Mouse (Mus musculus) heart, embryonic 13.5 days (tissue): ENCODE results near the gene Cox6b2. TPM values are rescaled to one million over a fixed set of nuclear protein-coding genes. Genes with fewer than 3 reads are reported as not detected.
"Not testable (repeated sequence)": the region's sequence is repeated elsewhere in the genome, so short reads cannot be mapped to it uniquely, and the experiment has no call there.

ENCODE experiments used
- ATAC-seq: fragments of 200-750 bp; cut with Nextera tagmentation; 2 replicates; pipeline ENCODE4 v1.8.0; 2017; ENCODE audit warnings: moderate TSS enrichment; ENCODE audit not compliant: insufficient number of reproducible peaks, low FRiP score, low TSS enrichment; ENCODE audit errors: extremely low read depth
- H3K27ac ChIP-seq: fragments of 300-500 bp; sonication (generic); replicated peaks from 2 replicates; pipeline ENCODE4 v1.5.1; 2015; ENCODE audit warnings: moderate library complexity, mild to moderate bottlenecking, inconsistent platforms
- H3K27me3 ChIP-seq: fragments of 300-500 bp; sonication (generic); replicated peaks from 2 replicates; pipeline ENCODE4 v1.6.1; 2015; ENCODE audit warnings: mild to moderate bottlenecking, inconsistent platforms
- H3K36me3 ChIP-seq: fragments of 300-500 bp; sonication (generic); 2 replicates; pipeline ENCODE4 v1.6.1; 2015; ENCODE audit warnings: mild to moderate bottlenecking, inconsistent platforms
- H3K4me1 ChIP-seq: fragments of 300-500 bp; sonication (generic); 2 replicates; pipeline ENCODE4 v1.6.1; 2015; ENCODE audit warnings: inconsistent platforms
- H3K4me2 ChIP-seq: fragments of 300-500 bp; sonication (generic); 2 replicates; pipeline ENCODE4 v1.6.1; 2015; ENCODE audit warnings: inconsistent platforms, mild to moderate bottlenecking, moderate library complexity
- H3K4me3 ChIP-seq: fragments of 300-500 bp; sonication (generic); 2 replicates; pipeline ENCODE4 v1.5.1; 2015; ENCODE audit warnings: moderate library complexity, mild to moderate bottlenecking, inconsistent platforms
- H3K9ac ChIP-seq: fragments of 300-500 bp; sonication (generic); 2 replicates; pipeline ENCODE4 v1.6.1; 2015; ENCODE audit warnings: inconsistent platforms, mild to moderate bottlenecking, moderate library complexity
- H3K9me3 ChIP-seq: fragments of 300-500 bp; sonication (generic); 2 replicates; pipeline ENCODE4 v1.6.1; 2016; ENCODE audit warnings: inconsistent platforms
- WGBS: fragments of 180-500 bp; shearing (Covaris S2); methylation state at CpG from one replicate; pipeline ENCODE4 v1.1.7; 2015; ENCODE audit warnings: mixed read lengths; 5-methylcytosine and 5-hydroxymethylcytosine counted together
- polyA plus RNA-seq: library from polyadenylated mRNA; unstranded; fragments of >200 nt; fragmentation: Nextera tagmentation; extraction: Ambion mirVana; gene quantifications from 2 replicates; pipeline ENCODE4 v1.2.1, GENCODE M21; 2015

Cox6b2 gene
- 35.4 and 36.4 TPM in 2 replicates for polyA plus RNA-seq

DNA sequence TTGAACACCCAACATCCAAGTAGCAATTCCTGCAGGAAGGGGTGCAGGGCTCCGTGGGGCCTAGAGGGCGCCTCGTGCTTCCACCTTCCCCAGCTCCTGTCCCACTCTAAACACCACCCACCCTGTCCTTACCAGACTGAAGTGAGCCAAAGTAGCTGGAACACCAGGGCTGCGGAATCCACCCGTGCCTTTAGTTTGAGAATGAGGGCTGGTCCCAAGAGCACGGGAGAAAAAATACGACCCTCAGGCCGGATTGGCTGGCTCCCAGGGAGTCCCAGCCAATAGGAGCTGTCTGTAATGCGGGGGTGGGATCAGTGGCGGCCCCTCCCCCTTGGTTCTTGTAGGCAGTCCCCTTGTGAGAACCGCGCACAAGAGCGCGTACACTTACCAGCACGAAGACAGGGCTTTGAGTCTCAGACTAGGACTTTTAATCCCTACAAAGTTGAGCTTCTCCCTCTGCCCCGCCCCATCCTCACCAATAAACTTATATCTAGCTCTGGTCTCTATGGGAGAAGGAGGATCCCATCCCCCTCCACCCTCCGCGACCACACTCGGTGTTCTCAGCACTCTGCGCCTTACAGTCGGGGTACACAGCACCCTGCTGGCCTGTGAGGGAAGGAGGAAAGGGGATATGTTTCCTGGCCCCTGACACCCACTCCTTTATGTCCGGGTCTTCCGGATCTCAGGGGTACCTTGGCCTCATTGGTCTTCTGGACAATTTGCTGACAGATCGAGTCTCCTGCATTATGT lies at the start of gene Cox6b2:
Cox6b2 (minus strand) TSS at position 274 of the 750 bp plus-strand sequence.
- ATAC-seq, result peak; percentile 89
- Histone ChIP-seq H3K9me3 (0 out of 2 replicates have a peak, but pooled peaks cover 4% of the 10 kb centered on the region), H3K9ac (peak within 1 kb of the TSS; percentile 75), H3K27ac (peak within 1 kb of the TSS; percentile 41), H3K36me3 (no peaks in the 10 kb centered on the region; the same call in 1 of the 2 replicates), H3K4me2 (peak within 1 kb of the TSS; percentile 74), H3K4me3 (peak within 1 kb of the TSS; percentile 53), H3K27me3 (0 out of 2 replicates have a peak, but pooled peaks cover 3% of the 10 kb centered on the region), H3K4me1 (peaks cover 21% of the 10 kb centered on the region)
- WGBS, result 3% methylated on average over 24 of the region's 24 CpGs

DNA sequence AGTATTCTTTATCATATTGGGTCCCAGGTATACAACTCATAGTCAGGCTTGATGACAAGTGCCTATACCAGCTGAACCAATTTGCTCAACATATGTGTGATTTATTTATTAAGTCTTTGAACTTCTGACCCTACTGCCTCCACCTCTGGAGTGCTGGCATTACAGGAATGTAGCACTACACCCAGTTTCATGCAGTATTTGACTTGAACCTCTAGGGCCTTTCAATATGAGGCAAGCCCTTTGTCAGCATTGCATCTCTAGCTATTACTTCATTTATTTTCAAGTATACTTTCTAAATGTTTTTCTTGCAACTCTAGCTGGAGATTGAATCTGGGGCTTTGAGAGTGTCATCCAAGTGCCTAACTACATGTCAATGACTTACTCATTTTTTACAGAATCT lies 49.4 kb upstream of the Cox6b2 start:
- Histone ChIP-seq H3K4me1 (0 out of 2 replicates have a peak, but pooled peaks cover 2% of the 10 kb centered on the region), H3K27ac (no peak overlapping the region), H3K9ac (no peak overlapping the region), H3K4me3 (no peak overlapping the region), H3K36me3 (peaks cover 49% of the 10 kb centered on the region), H3K9me3 (no peaks in the 10 kb centered on the region), H3K4me2 (no peak overlapping the region), H3K27me3 (no peaks in the 10 kb centered on the region)
- no peak for ATAC-seq

DNA sequence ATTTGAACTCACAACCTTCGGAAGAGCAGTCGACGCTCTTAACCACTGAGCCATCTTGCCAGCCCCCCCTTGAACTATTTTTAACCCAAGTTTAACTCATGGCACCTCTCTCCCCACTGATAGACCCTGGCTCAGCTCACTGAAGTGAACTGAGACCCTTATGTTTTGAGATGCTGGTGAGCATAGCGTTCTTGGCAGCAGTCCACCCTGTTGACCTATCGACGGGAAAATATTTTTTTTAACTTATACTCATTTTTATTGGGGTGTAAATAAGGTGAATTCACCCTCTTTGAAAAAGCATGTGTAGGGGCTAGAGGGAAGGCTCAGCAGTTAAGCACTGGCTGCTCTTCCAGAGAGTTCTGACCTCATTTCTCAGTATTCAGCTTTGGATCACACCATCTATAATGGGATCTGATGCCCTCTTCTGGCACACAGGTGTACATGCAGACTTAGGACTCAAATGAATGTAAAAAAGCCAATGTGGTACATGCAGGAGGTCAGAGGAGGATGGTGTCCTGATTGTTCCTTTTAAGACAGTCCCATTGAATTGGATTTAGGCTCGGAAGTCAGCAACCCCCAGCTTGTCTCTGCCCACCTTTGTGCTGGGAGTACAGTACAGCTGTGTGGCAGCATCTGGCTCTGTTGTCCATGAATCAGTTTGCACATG lies 43.0 kb upstream of the Cox6b2 start:
- Histone ChIP-seq H3K4me1 (peaks cover 17% of the 10 kb centered on the region), H3K36me3 (peaks cover 53% of the 10 kb centered on the region), H3K4me3 (0 out of 2 replicates have a peak overlapping the region, but pooled peaks have one; percentile 11), H3K9ac (no peak overlapping the region), H3K27ac (peak overlapping the region; percentile 28; the same call in 1 of the 2 replicates), H3K4me2 (no peak overlapping the region), H3K27me3 (no peaks in the 10 kb centered on the region), H3K9me3 (no peaks in the 10 kb centered on the region)
- WGBS, result 68% methylated on average over 7 of the region's 7 CpGs
- ATAC-seq, result no peak

GRCm38 (mm10) chr7:4794631-4795168 lies 41.8 kb upstream of the Cox6b2 start:
- Histone ChIP-seq H3K27ac (no peak overlapping the region), H3K27me3 (no peaks in the 10 kb centered on the region; the same call in 1 of the 2 replicates), H3K4me2 (peak overlapping the region; percentile 92), H3K9me3 (no peaks in the 10 kb centered on the region), H3K9ac (peak overlapping the region; percentile 99), H3K4me3 (0 out of 2 replicates have a peak overlapping the region, but pooled peaks have one; percentile 94), H3K4me1 (peaks cover 18% of the 10 kb centered on the region), H3K36me3 (peaks cover 53% of the 10 kb centered on the region)
- ATAC-seq, result no peak
- 69% methylated on average over 3 of the region's 3 CpGs for WGBS

GRCm38 (mm10) chr7:4793674-4794073 lies 40.8 kb upstream of the Cox6b2 start:
- Histone ChIP-seq H3K27ac (peak overlapping the region; percentile 92), H3K4me3 (peak overlapping the region; percentile 94), H3K9ac (peak overlapping the region; percentile 99), H3K4me2 (peak overlapping the region; percentile 92), H3K36me3 (peaks cover 51% of the 10 kb centered on the region), H3K4me1 (peaks cover 24% of the 10 kb centered on the region), H3K27me3 (no peaks in the 10 kb centered on the region; the same call in 1 of the 2 replicates), H3K9me3 (no peaks in the 10 kb centered on the region)
- ATAC-seq, result no peak
- WGBS, result 35% methylated on average over 4 of the region's 4 CpGs

GRCm38 (mm10) chr7:4793248-4793647 lies 40.4 kb upstream of the Cox6b2 start:
- Histone ChIP-seq H3K36me3 (peaks cover 48% of the 10 kb centered on the region), H3K9ac (peak overlapping the region; percentile 99), H3K4me3 (peak overlapping the region; percentile 94), H3K4me1 (peaks cover 28% of the 10 kb centered on the region), H3K4me2 (peak overlapping the region; percentile 92), H3K27ac (peak overlapping the region; percentile 92)
- not testable (repeated sequence) for H3K9me3 ChIP-seq, H3K27me3 ChIP-seq, ATAC-seq
- under 1% methylated on average over 31 of the region's 31 CpGs for WGBS

GRCm38 (mm10) chr7:4792278-4793212 lies 39.7 kb upstream of the Cox6b2 start, which contains the start of gene Rpl28:
Gene Rpl28 (plus strand): TSS chr7:4792874.
- peaks cover 4% of the 10 kb centered on the region; the same call in 1 of the 2 replicates for H3K27me3 ChIP-seq
- H3K4me3 ChIP-seq, result peak within 1 kb of the TSS; percentile 94
- 2% methylated on average over 54 of the region's 54 CpGs for WGBS
- peak within 1 kb of the TSS; percentile 99 for H3K9ac ChIP-seq
- peaks cover 30% of the 10 kb centered on the region for H3K4me1 ChIP-seq
- peak within 1 kb of the TSS; percentile 94 for H3K27ac ChIP-seq
- H3K36me3 ChIP-seq, result peaks cover 41% of the 10 kb centered on the region
- peak; percentile 77 for ATAC-seq
- H3K9me3 ChIP-seq, result no peaks in the 10 kb centered on the region
- peak within 1 kb of the TSS; percentile 92 for H3K4me2 ChIP-seq

DNA sequence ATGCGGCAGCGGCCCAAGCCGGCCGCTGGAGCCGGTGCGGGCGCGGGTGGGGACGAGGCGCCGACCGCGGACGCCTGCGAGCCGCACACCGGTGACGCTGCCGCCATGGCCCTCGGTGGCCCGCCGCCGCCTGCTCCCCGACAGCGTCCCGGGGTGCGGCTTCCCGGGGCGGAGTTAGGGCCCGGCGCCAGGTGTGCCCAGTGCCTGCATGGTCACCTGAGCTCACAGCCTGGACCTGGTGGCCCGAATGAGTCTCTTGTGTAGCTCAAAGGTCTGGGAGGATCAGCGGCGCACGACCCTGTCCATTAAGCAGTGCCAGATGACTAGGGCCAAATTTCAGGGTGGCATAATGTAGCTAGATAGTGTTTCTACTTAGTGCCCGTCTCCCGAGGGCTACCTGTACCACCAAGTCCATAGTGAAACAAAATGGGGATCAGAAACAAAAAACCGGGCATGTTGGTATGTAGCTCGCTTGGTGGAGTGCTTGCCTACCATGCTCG lies 36.6 kb upstream of the Cox6b2 start, which contains the start of gene Tmem238:
Tmem238 (minus strand) TSS at position 221 of the 500 bp plus-strand sequence.
- peak within 1 kb of the TSS; percentile 97 for H3K4me2 ChIP-seq
- WGBS, result 8% methylated on average over 40 of the region's 40 CpGs
- no peak for ATAC-seq

DNA sequence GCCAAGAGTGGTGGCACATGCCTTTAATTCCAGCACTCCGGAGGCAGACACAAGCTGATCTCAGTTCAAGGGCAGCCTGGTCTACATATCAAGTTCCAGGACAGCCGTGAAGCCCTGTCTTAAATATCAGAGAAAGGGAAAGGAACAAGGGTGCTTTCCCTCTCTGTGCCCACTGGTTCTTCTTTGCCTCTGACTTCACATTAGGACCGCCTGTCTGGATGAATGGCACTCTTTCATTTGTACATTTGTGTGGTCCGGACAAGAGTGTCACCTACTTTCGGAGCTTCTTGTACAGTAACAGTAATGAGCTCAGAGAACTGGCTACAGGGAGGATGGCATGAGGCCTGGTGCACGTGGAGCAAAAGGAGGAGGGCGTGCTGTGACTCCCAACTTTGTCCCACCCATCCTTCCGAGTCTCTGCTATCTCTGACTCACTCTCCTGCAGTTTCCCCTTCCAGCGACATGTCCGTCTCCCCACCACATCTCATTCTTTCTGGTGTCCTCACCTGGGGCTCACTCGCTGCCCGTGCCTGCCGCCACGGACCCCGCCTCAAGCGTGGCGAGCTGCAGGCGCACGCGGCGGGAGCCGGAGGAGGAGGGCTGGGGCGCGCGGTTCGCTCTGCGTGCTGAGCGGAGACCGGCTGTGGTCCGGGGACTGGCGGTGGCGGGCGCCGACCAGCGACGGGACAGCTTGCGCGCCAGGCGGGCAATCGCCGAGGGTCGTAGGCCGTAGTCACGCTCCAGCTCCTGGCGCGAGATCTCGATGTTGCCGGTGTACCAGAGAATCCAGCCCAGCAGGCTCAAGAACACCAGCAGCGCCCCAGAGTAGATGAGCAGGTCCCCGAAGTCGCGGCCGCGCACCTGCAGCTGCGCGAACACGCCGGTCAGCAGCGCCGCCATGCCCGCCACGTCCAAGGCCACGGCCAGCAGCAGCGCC lies 35.9 kb upstream of the Cox6b2 start:
- Histone ChIP-seq H3K36me3 (peaks cover 3% of the 10 kb centered on the region), H3K27ac (peak overlapping the region; percentile 41), H3K9me3 (no peaks in the 10 kb centered on the region), H3K27me3 (peaks cover 15% of the 10 kb centered on the region; the same call in 1 of the 2 replicates), H3K9ac (peak overlapping the region; percentile 86), H3K4me1 (peaks cover 16% of the 10 kb centered on the region), H3K4me3 (peak overlapping the region; percentile 59), H3K4me2 (peak overlapping the region; percentile 97)
- WGBS, result 2% methylated on average over 62 of the region's 64 CpGs
- peak; percentile 32; the same call in 1 of the 2 replicates for ATAC-seq

More for the DNA sequence above, 36.6 kb upstream of the Cox6b2 start, which contains the start of gene Tmem238:
- peak within 1 kb of the TSS; percentile 86 for H3K9ac ChIP-seq
- H3K27ac ChIP-seq, result peak within 1 kb of the TSS; percentile 41
- H3K9me3 ChIP-seq, result no peaks in the 10 kb centered on the region
- peaks cover 9% of the 10 kb centered on the region; the same call in 1 of the 2 replicates for H3K27me3 ChIP-seq
- peaks cover 10% of the 10 kb centered on the region for H3K36me3 ChIP-seq
- peak within 1 kb of the TSS; percentile 59 for H3K4me3 ChIP-seq
- H3K4me1 ChIP-seq, result peaks cover 23% of the 10 kb centered on the region
